8 mouse cellular contexts compared by ENCODE assay signal in genomic region chr3:107273820-107274219, GRCm38 (mm10). TPM values are rescaled to one million over a fixed set of nuclear protein-coding genes. Genes with fewer than 3 reads are reported as not detected.
A peak's percentile ranks its signal among the peaks of the same experiment; 100 is the strongest.
DNase-seq lines count a peak whose midpoint lies in the region; ATAC-seq and TF ChIP-seq lines count a peak whose summit lies in the region.

No protein-coding gene starts in this region.

- H3K4me2 ChIP-seq in kidney, postnatal 0 days (ENCODE audit: low read length): no peak overlapping the region
- no peak overlapping the region for H3K4me2 ChIP-seq in liver, embryonic 12.5 days
- H3K4me2 ChIP-seq in stomach, embryonic 14.5 days (replicated peaks; ENCODE audit: low read depth, low read length): no peak overlapping the region

- no peaks in the 10 kb centered on the region for H3K9me3 ChIP-seq in kidney, postnatal 0 days (replicated peaks; ENCODE audit: low read length)
- no peaks in the 10 kb centered on the region for H3K9me3 ChIP-seq in liver, embryonic 12.5 days (replicated peaks)
- H3K9me3 ChIP-seq in stomach, embryonic 14.5 days (ENCODE audit: control insufficient read depth, low read depth, low read length): no peaks in the 10 kb centered on the region

- H3K4me3 ChIP-seq in kidney, postnatal 0 days (replicated peaks; ENCODE audit: low read depth, low read length): no peak overlapping the region
- H3K4me3 ChIP-seq in liver, embryonic 12.5 days: no peak overlapping the region
- no peak overlapping the region for H3K4me3 ChIP-seq in stomach, embryonic 14.5 days (ENCODE audit: low read depth, low read length)

- DNase-seq in A20 (ENCODE audit: low read depth, low spot score): peak; percentile 61
- DNase-seq in adrenal gland, adult 8-10 months: peak; percentile 51
- DNase-seq in embryo, embryonic 9.5 days (ENCODE audit: extremely low spot score): peak; percentile 58
- DNase-seq in heart, adult 8-10 months (ENCODE audit: low spot score): peak; percentile 64
- peak; percentile 82 for DNase-seq in kidney, postnatal 0 days (ENCODE audit: low spot score)
- peak; percentile 48 for DNase-seq in neural tube, embryonic 10.5 days (ENCODE audit: extremely low spot score, low spot score)

- H3K27ac ChIP-seq in kidney, postnatal 0 days: no peak overlapping the region
- no peak overlapping the region for H3K27ac ChIP-seq in liver, embryonic 12.5 days
- H3K27ac ChIP-seq in stomach, embryonic 14.5 days (ENCODE audit: low read length): no peak overlapping the region

- ATAC-seq in kidney, postnatal 0 days (replicated peaks; ENCODE audit: low FRiP score, low read depth): peak; percentile 48
- peak; percentile 61 for ATAC-seq in liver, embryonic 12.5 days
- ATAC-seq in stomach, embryonic 14.5 days (ENCODE audit: insufficient number of reproducible peaks, insufficient read depth, low FRiP score, low read depth): peak; percentile 51

- no peaks in the 10 kb centered on the region for H3K4me1 ChIP-seq in kidney, postnatal 0 days (replicated peaks; ENCODE audit: insufficient read depth, low read length)
- H3K4me1 ChIP-seq in liver, embryonic 12.5 days: peaks cover 14% of the 10 kb centered on the region
- no peaks in the 10 kb centered on the region for H3K4me1 ChIP-seq in stomach, embryonic 14.5 days (ENCODE audit: control insufficient read depth, insufficient read depth, low read length)

- no peaks in the 10 kb centered on the region for H3K36me3 ChIP-seq in kidney, postnatal 0 days (ENCODE audit: insufficient read depth, low read length)
- H3K36me3 ChIP-seq in liver, embryonic 12.5 days: no peaks in the 10 kb centered on the region
- no peaks in the 10 kb centered on the region for H3K36me3 ChIP-seq in stomach, embryonic 14.5 days (ENCODE audit: control insufficient read depth, insufficient read depth, low read length)

- H3K27me3 ChIP-seq in kidney, postnatal 0 days (ENCODE audit: insufficient read depth, low read length): no peaks in the 10 kb centered on the region
- peaks cover 8% of the 10 kb centered on the region for H3K27me3 ChIP-seq in liver, embryonic 12.5 days (replicated peaks)
- H3K27me3 ChIP-seq in stomach, embryonic 14.5 days (ENCODE audit: control insufficient read depth, insufficient read depth, low read length): no peaks in the 10 kb centered on the region

- no peak overlapping the region for H3K9ac ChIP-seq in kidney, postnatal 0 days (ENCODE audit: low read depth, low read length)
- no peak overlapping the region for H3K9ac ChIP-seq in liver, embryonic 12.5 days
- no peak overlapping the region for H3K9ac ChIP-seq in stomach, embryonic 14.5 days (replicated peaks; ENCODE audit: low read depth, low read length)

- WGBS in kidney, postnatal 0 days: 17% methylated on average over 3 of the region's 3 CpGs
- WGBS in liver, embryonic 12.5 days (ENCODE audit: insufficient replicate concordance): 9% methylated on average over 3 of the region's 3 CpGs
- 19% methylated on average over 3 of the region's 3 CpGs for WGBS in stomach, embryonic 14.5 days

- TF ChIP-seq CTCF in kidney, postnatal 0 days (IDR thresholded peaks at IDR 0.05; ENCODE audit: low read depth): peak; percentile 88

RNA-seq across cellular contexts. Expression of gene Lamtor5, which starts 4.8 kb away (rescaled TPM):
- 10 to 100 TPM; 78.3 to 97.4 (median 85.7) TPM for total RNA-seq in adrenal gland, adult 8-10 months (2022)
- 10 to 100 TPM; 64.5 to 71.1 (median 67.1) TPM for total RNA-seq in heart, adult 8-10 months (2022)
- polyA plus RNA-seq in kidney, postnatal 0 days (2015; fragmentation: Nextera tagmentation; extraction: Ambion mirVana): 247 and 248 TPM in 2 replicates
- 123 and 128 TPM in 2 replicates for polyA plus RNA-seq in liver, embryonic 12.5 days (2016; fragmentation: Nextera tagmentation; extraction: Ambion mirVana)
- polyA plus RNA-seq in stomach, embryonic 14.5 days (2014; fragmentation: Nextera tagmentation; extraction: Ambion mirVana): 196 and 201 TPM in 2 replicates

RNA-seq across cellular contexts. Expression of gene Slc16a4, which starts 17.2 kb away (rescaled TPM):
- under 1 TPM; 0.12 to 0.86 (median 0.31) TPM for total RNA-seq in adrenal gland, adult 8-10 months (2022)
- total RNA-seq in heart, adult 8-10 months (2022): under 1 TPM; 0.19 to 0.81 (median 0.44) TPM
- polyA plus RNA-seq in kidney, postnatal 0 days (2015; fragmentation: Nextera tagmentation; extraction: Ambion mirVana): 20.8 and 22.7 TPM in 2 replicates
- polyA plus RNA-seq in liver, embryonic 12.5 days (2016; fragmentation: Nextera tagmentation; extraction: Ambion mirVana): 1.0 and 1.2 TPM in 2 replicates
- polyA plus RNA-seq in stomach, embryonic 14.5 days (2014; fragmentation: Nextera tagmentation; extraction: Ambion mirVana): 5.2 and 5.7 TPM in 2 replicates

RNA-seq across cellular contexts. Expression of gene Prok1, which starts 34.3 kb away (rescaled TPM):
- total RNA-seq in adrenal gland, adult 8-10 months (2022): 1 to 10 TPM in 1 of 4 experiments, under 1 TPM in 2, not detected in 1; 0.35 to 1.0 (median 0.52) TPM
- total RNA-seq in heart, adult 8-10 months (2022): not detected
- polyA plus RNA-seq in kidney, postnatal 0 days (2015; fragmentation: Nextera tagmentation; extraction: Ambion mirVana): 0.09 and 0.17 TPM in 2 replicates
- not detected in 2 replicates for polyA plus RNA-seq in liver, embryonic 12.5 days (2016; fragmentation: Nextera tagmentation; extraction: Ambion mirVana)
- polyA plus RNA-seq in stomach, embryonic 14.5 days (2014; fragmentation: Nextera tagmentation; extraction: Ambion mirVana): not detected in 2 replicates

RNA-seq across cellular contexts. Expression of gene A630076J17Rik, which starts 43.4 kb away (rescaled TPM):
- not detected for total RNA-seq in adrenal gland, adult 8-10 months (2022)
- total RNA-seq in heart, adult 8-10 months (2022): not detected
- not detected in 2 replicates for polyA plus RNA-seq in kidney, postnatal 0 days (2015; fragmentation: Nextera tagmentation; extraction: Ambion mirVana)
- not detected in 2 replicates for polyA plus RNA-seq in liver, embryonic 12.5 days (2016; fragmentation: Nextera tagmentation; extraction: Ambion mirVana)
- polyA plus RNA-seq in stomach, embryonic 14.5 days (2014; fragmentation: Nextera tagmentation; extraction: Ambion mirVana): 1.2 and 1.3 TPM in 2 replicates

RNA-seq across cellular contexts. Expression of gene Cym, which starts 52.3 kb away (rescaled TPM):
- total RNA-seq in adrenal gland, adult 8-10 months (2022): under 1 TPM in 3 of 4 experiments, not detected in 1; 0.20 to 0.31 (median 0.28) TPM
- not detected for total RNA-seq in heart, adult 8-10 months (2022)
- 0.93 and 1.2 TPM in 2 replicates for polyA plus RNA-seq in kidney, postnatal 0 days (2015; fragmentation: Nextera tagmentation; extraction: Ambion mirVana)
- polyA plus RNA-seq in liver, embryonic 12.5 days (2016; fragmentation: Nextera tagmentation; extraction: Ambion mirVana): not detected in 2 replicates
- polyA plus RNA-seq in stomach, embryonic 14.5 days (2014; fragmentation: Nextera tagmentation; extraction: Ambion mirVana): 2,615 and 2,827 TPM in 2 replicates
